Mouse (Mus musculus) MEL (cell line): ENCODE measurements at regions not wholly inside any gene's neighbourhood (a gene's known extent, or its start where the extent isn't known, plus 50 kb on each side); places are given as distances from the start of the nearest gene placed in this dataset.

Experiments
- DNase-seq: peaks from one replicate; pipeline ENCODE4 v3.0.0; 2011; ENCODE audit warnings: low read depth, low spot score
- H3K27ac ChIP-seq: 2 replicates; pipeline ENCODE4 v1.5.1; 2012; ENCODE audit warnings: low read depth, mild to moderate bottlenecking, control low read depth, low read length, moderate library complexity; ENCODE audit not compliant: control insufficient read depth
- H3K27me3 ChIP-seq, 2 experiments: fragments of 150-350 bp in 1 of 2; sonication (generic) in 1 of 2; 2 replicates each; pipeline ENCODE4 v1.6.1; 2012; ENCODE audit warnings: low read length in 2 of 2, mild to moderate bottlenecking in 2 of 2, improper control_type of control experiment in 1 of 2, moderate library complexity in 1 of 2; ENCODE audit not compliant: insufficient read depth in 2 of 2, control insufficient read depth in 1 of 2
- H3K36me3 ChIP-seq, 2 experiments: 2 replicates each; pipeline ENCODE4 v1.6.1; 2012 to 2014; ENCODE audit warnings: low read length in 2 of 2, improper control_type of control experiment in 1 of 2, inconsistent platforms in 1 of 2, mild to moderate bottlenecking in 1 of 2; ENCODE audit not compliant: insufficient read depth in 2 of 2, control insufficient read depth in 1 of 2
- H3K4me1 ChIP-seq, 2 experiments: fragments of 150-350 bp in 1 of 2; sonication (generic) in 1 of 2; 2 replicates each; pipeline ENCODE4 v1.6.1; 2012; ENCODE audit warnings: low read length in 2 of 2, improper control_type of control experiment in 1 of 2, mild to moderate bottlenecking in 1 of 2; ENCODE audit not compliant: insufficient read depth in 2 of 2, control insufficient read depth in 1 of 2
- H3K4me3 ChIP-seq, 2 experiments: fragments of 150-350 bp in 1 of 2; sonication (generic) in 1 of 2; 2 replicates each; pipeline ENCODE4 v1.5.1; 2012; ENCODE audit warnings: low read depth in 2 of 2, low read length in 2 of 2, mild to moderate bottlenecking in 2 of 2, moderate library complexity in 2 of 2, control low read depth in 1 of 2, improper control_type of control experiment in 1 of 2; ENCODE audit not compliant: control insufficient read depth in 1 of 2, insufficient read depth in 1 of 2
- H3K79me2 ChIP-seq: 2 replicates; pipeline ENCODE4 v1.6.1; 2012; ENCODE audit warnings: mild to moderate bottlenecking, low read length, moderate library complexity; ENCODE audit not compliant: control insufficient read depth, poor library complexity, insufficient read depth
- H3K9ac ChIP-seq: 2 replicates; pipeline ENCODE4 v1.6.1; 2012; ENCODE audit warnings: low read depth, mild to moderate bottlenecking, control low read depth, low read length, moderate library complexity; ENCODE audit not compliant: control insufficient read depth, poor library complexity, severe bottlenecking
- H3K9me3 ChIP-seq: fragments of 150-350 bp; sonication (generic); replicated peaks from 2 replicates; pipeline ENCODE4 v1.6.1; 2012; ENCODE audit warnings: mild to moderate bottlenecking, low read length, improper control_type of control experiment, moderate library complexity; ENCODE audit not compliant: insufficient read depth
- BHLHE40 ChIP-seq: IDR thresholded peaks from 2 replicates; pipeline ENCODE4 v1.6.1; 2012; ENCODE audit warnings: low read depth, mild to moderate bottlenecking, inconsistent platforms, low read length, improper control_type of control experiment, borderline replicate concordance
- CHD2 ChIP-seq: IDR thresholded peaks from 2 replicates; pipeline ENCODE4 v1.6.1; 2011; ENCODE audit warnings: low read length, improper control_type of control experiment
- CTCF ChIP-seq, 3 experiments: IDR thresholded peaks in 2 of 3; conservative IDR thresholded peaks in 1 of 3; 2 replicates each; pipeline ENCODE4 v1.5.1; 2011 to 2012; ENCODE audit warnings: low read length in 3 of 3, low read depth in 2 of 3, mild to moderate bottlenecking in 2 of 3, improper control_type of control experiment in 1 of 3, inconsistent platforms in 1 of 3, mixed read lengths in 1 of 3, moderate library complexity in 1 of 3; ENCODE audit not compliant: control insufficient read depth in 1 of 3, insufficient read depth in 1 of 3, poor library complexity in 1 of 3, severe bottlenecking in 1 of 3
- EP300 ChIP-seq, 2 experiments: IDR thresholded peaks; 2 replicates each; pipeline ENCODE4 v1.6.1; 2011; ENCODE audit warnings: improper control_type of control experiment in 2 of 2, low read length in 2 of 2, low read depth in 1 of 2, mild to moderate bottlenecking in 1 of 2
- NELFE ChIP-seq: IDR thresholded peaks from 2 replicates; pipeline ENCODE4 v1.6.1; 2011; ENCODE audit warnings: low read depth, low read length, improper control_type of control experiment
- TBP ChIP-seq: IDR thresholded peaks from 2 replicates; pipeline ENCODE4 v1.8.0; 2011; ENCODE audit warnings: low read depth, low read length, improper control_type of control experiment
- USF2 ChIP-seq, 2 experiments: IDR thresholded peaks; 2 replicates each; pipeline ENCODE4 v1.6.1; 2011 to 2012; ENCODE audit warnings: improper control_type of control experiment in 2 of 2, low read length in 2 of 2, borderline replicate concordance in 1 of 2, inconsistent platforms in 1 of 2, low read depth in 1 of 2, mild to moderate bottlenecking in 1 of 2; ENCODE audit not compliant: insufficient read depth in 1 of 2
- ZMIZ1 ChIP-seq: IDR thresholded peaks from 2 replicates; pipeline ENCODE4 v1.6.1; 2012; ENCODE audit warnings: low read depth, mild to moderate bottlenecking, inconsistent platforms, low read length, improper control_type of control experiment, moderate library complexity
- ZNF384 ChIP-seq: IDR thresholded peaks from 2 replicates; pipeline ENCODE4 v1.6.1; 2012; ENCODE audit warnings: low read depth, mild to moderate bottlenecking, inconsistent platforms, low read length, improper control_type of control experiment

- no peak for DNase-seq
- H3K79me2 ChIP-seq: no peaks in the 10 kb centered on the region
- no peak overlapping the region for H3K9ac ChIP-seq
- no peaks in the 10 kb centered on the region for H3K27me3 ChIP-seq
- no peaks in the 10 kb centered on the region for H3K4me1 ChIP-seq
- H3K9me3 ChIP-seq: no peaks in the 10 kb centered on the region
- H3K4me3 ChIP-seq: no peak overlapping the region
- no peak overlapping the region for H3K27ac ChIP-seq
- no peaks in the 10 kb centered on the region for H3K36me3 ChIP-seq
- TF ChIP-seq USF2 (IDR thresholded peaks at IDR 0.05; ENCODE audit: borderline replicate concordance in 1 of 2, insufficient read depth in 1 of 2, low read depth in 1 of 2, low read length in 2 of 2) (no peak), EP300 (IDR thresholded peaks at IDR 0.05; ENCODE audit: low read depth in 1 of 2, low read length in 2 of 2) (no peak), CHD2 (no peak), NELFE (no peak), CTCF (IDR thresholded peaks at IDR 0.05 in 2 of 3, conservative IDR thresholded peaks at IDR 0.05 in 1 of 3; ENCODE audit: control insufficient read depth in 1 of 3, insufficient read depth in 1 of 3, low read depth in 2 of 3, low read length in 3 of 3, poor library complexity in 1 of 3, severe bottlenecking in 1 of 3) (no peak), BHLHE40 (no peak), ZNF384 (no peak), TBP (no peak), ZMIZ1 (no peak)
Observed at GRCm38 (mm10) chrX:10911127-10912061, 196.6 kb downstream of the Mid1ip1 start.
